9 mouse cellular contexts compared by ENCODE assay signal in genomic region chr12:69893927-69894326, GRCm38 (mm10). TPM values are rescaled to one million over a fixed set of nuclear protein-coding genes. Genes with fewer than 3 reads are reported as not detected.
DNase-seq lines count a peak whose midpoint lies in the region; ATAC-seq and TF ChIP-seq lines count a peak whose summit lies in the region.
"Had no signal": no experiment of that assay in that cellular context is flagged by ENCODE, and none has a peak within 500 bp of the region (broad histone marks: within the 10 kb centered on the region; RNA-seq: fewer than 3 reads in every experiment).

No protein-coding gene starts in this region.

- H3K4me3 ChIP-seq in forebrain, embryonic 15.5 days, result no peak overlapping the region
- H3K4me3 ChIP-seq in forebrain, embryonic 12.5 days (replicated peaks), result no peak overlapping the region
- H3K4me3 ChIP-seq in lung, adult 2 months (replicated peaks; ENCODE audit: extremely low read depth, low read depth, low read length), result no peak overlapping the region
- H3K4me3 ChIP-seq in neural tube, embryonic 15.5 days (replicated peaks), result no peak overlapping the region

- H3K27ac ChIP-seq in forebrain, embryonic 15.5 days (replicated peaks), result peak overlapping the region; percentile 91; the same call in 1 of the 2 replicates
- H3K27ac ChIP-seq in forebrain, embryonic 12.5 days, result no peak overlapping the region
- H3K27ac ChIP-seq in neural tube, embryonic 15.5 days (replicated peaks), result no peak overlapping the region

- H3K4me2 ChIP-seq in forebrain, embryonic 15.5 days (replicated peaks), result no peak overlapping the region
- no peak overlapping the region for H3K4me2 ChIP-seq in forebrain, embryonic 12.5 days
- H3K4me2 ChIP-seq in neural tube, embryonic 15.5 days, result peak overlapping the region; percentile 71

- no peaks in the 10 kb centered on the region for H3K9me3 ChIP-seq in forebrain, embryonic 15.5 days
- no peaks in the 10 kb centered on the region for H3K9me3 ChIP-seq in forebrain, embryonic 12.5 days
- no peaks in the 10 kb centered on the region for H3K9me3 ChIP-seq in neural tube, embryonic 15.5 days (replicated peaks)

- TF ChIP-seq CTCF in lung, adult 2 months (IDR thresholded peaks at IDR 0.05; ENCODE audit: insufficient read depth, low read length), result peak; percentile 29; the same call in 1 of the 2 replicates

- no peaks in the 10 kb centered on the region for H3K27me3 ChIP-seq in forebrain, embryonic 15.5 days
- no peaks in the 10 kb centered on the region for H3K27me3 ChIP-seq in forebrain, embryonic 12.5 days
- H3K27me3 ChIP-seq in neural tube, embryonic 15.5 days (replicated peaks), result no peaks in the 10 kb centered on the region

- ATAC-seq in forebrain, embryonic 15.5 days (replicated peaks), result no peak
- no peak for ATAC-seq in forebrain, embryonic 12.5 days (ENCODE audit: low FRiP score)
- ATAC-seq in neural tube, embryonic 15.5 days (ENCODE audit: low FRiP score), result no peak

- no peak overlapping the region for H3K9ac ChIP-seq in forebrain, embryonic 15.5 days (replicated peaks)
- H3K9ac ChIP-seq in forebrain, embryonic 12.5 days, result no peak overlapping the region
- H3K9ac ChIP-seq in neural tube, embryonic 15.5 days (replicated peaks), result no peak overlapping the region

- H3K4me1 ChIP-seq in forebrain, embryonic 15.5 days, result peaks cover 31% of the 10 kb centered on the region
- peaks cover 26% of the 10 kb centered on the region for H3K4me1 ChIP-seq in forebrain, embryonic 12.5 days
- peaks cover 10% of the 10 kb centered on the region for H3K4me1 ChIP-seq in lung, adult 2 months (ENCODE audit: control insufficient read depth, insufficient read depth, low read length)
- peaks cover 29% of the 10 kb centered on the region for H3K4me1 ChIP-seq in neural tube, embryonic 15.5 days

- no peak for TF ChIP-seq POLR2A in lung, adult 2 months (IDR thresholded peaks at IDR 0.05; ENCODE audit: borderline replicate concordance, extremely low read depth, low read depth, low read length)

- WGBS in forebrain, embryonic 15.5 days, result 65% methylated on average over 6 of the region's 6 CpGs
- WGBS in forebrain, embryonic 12.5 days, result 68% methylated on average over 6 of the region's 6 CpGs
- WGBS in lung, adult 2 months, result 70% methylated on average over 6 of the region's 6 CpGs
- 61% methylated on average over 6 of the region's 6 CpGs for WGBS in neural tube, embryonic 15.5 days

- H3K36me3 ChIP-seq in forebrain, embryonic 15.5 days, result no peaks in the 10 kb centered on the region
- no peaks in the 10 kb centered on the region for H3K36me3 ChIP-seq in forebrain, embryonic 12.5 days (replicated peaks)
- H3K36me3 ChIP-seq in neural tube, embryonic 15.5 days, result no peaks in the 10 kb centered on the region

- DNase-seq in lung, adult 2 months, result no peak
- DNase-seq in lung, adult 18-20 months, result no peak
- DNase-seq in embryo, embryonic 9.5 days (ENCODE audit: extremely low spot score), result peak; percentile 20
- DNase-seq in right cerebral cortex, postnatal 14 days, result no peak
- DNase-seq in cerebellum, postnatal 36 days, result no peak
- DNase-seq: adrenal gland, postnatal 25 days had no signal

RNA-seq across cellular contexts. Expression of gene Map4k5, which starts 0.9 kb away (rescaled TPM):
- 33.6 and 33.9 TPM in 2 replicates for polyA plus RNA-seq in forebrain, embryonic 15.5 days (2015; fragmentation: Nextera tagmentation; extraction: Ambion mirVana)
- polyA plus RNA-seq in forebrain, embryonic 12.5 days (2016; fragmentation: Nextera tagmentation; extraction: Ambion mirVana), result 36.7 and 36.8 TPM in 2 replicates
- polyA plus RNA-seq in lung, adult 2 months (2012; rRNA removed), result 11.4 and 16.6 TPM in 2 replicates
- 25.4 and 25.8 TPM in 2 replicates for polyA plus RNA-seq in neural tube, embryonic 15.5 days (2015; fragmentation: Nextera tagmentation; extraction: Ambion mirVana)

RNA-seq across cellular contexts. Expression of gene Atl1, which starts 1.5 kb away (rescaled TPM):
- 110 and 123 TPM in 2 replicates for polyA plus RNA-seq in forebrain, embryonic 15.5 days (2015; fragmentation: Nextera tagmentation; extraction: Ambion mirVana)
- polyA plus RNA-seq in forebrain, embryonic 12.5 days (2016; fragmentation: Nextera tagmentation; extraction: Ambion mirVana), result 53.8 and 63.2 TPM in 2 replicates
- 1.3 and 2.0 TPM in 2 replicates for polyA plus RNA-seq in lung, adult 2 months (2012; rRNA removed)
- polyA plus RNA-seq in neural tube, embryonic 15.5 days (2015; fragmentation: Nextera tagmentation; extraction: Ambion mirVana), result 122 and 155 TPM in 2 replicates

Comparison
In these comparisons a context has a peak if more than half of its experiments do, and no peak if none do; other contexts are left out.
1. RNA of gene Atl1, which starts 1.5 kb away (polyA plus RNA-seq): 122 to 155 TPM in neural tube, embryonic 15.5 days, 110 to 123 TPM in forebrain, embryonic 15.5 days and 53.8 to 63.2 TPM in forebrain, embryonic 12.5 days; 1.3 to 2.0 TPM in lung, adult 2 months; every median in the first group is over 10 times any median in the second.